Mouse (Mus musculus) liver, embryonic 16.5 days (tissue): ENCODE results near the gene Foxa2. TPM values are rescaled to one million over a fixed set of nuclear protein-coding genes. Genes with fewer than 3 reads are reported as not detected.

Experiments
- ATAC-seq: fragments of 200-750 bp; cut with Nextera tagmentation; 2 replicates; pipeline ENCODE4 v1.8.0; 2017; ENCODE audit warnings: low read depth, mild to moderate bottlenecking, moderate number of reproducible peaks, moderate library complexity
- H3K27ac ChIP-seq: fragments of 300-500 bp; sonication (generic); 2 replicates; pipeline ENCODE4 v1.5.1; 2014; ENCODE audit warnings: mild to moderate bottlenecking, low read length
- H3K27me3 ChIP-seq: fragments of 300-500 bp; sonication (generic); 2 replicates; pipeline ENCODE4 v1.6.1; 2014; ENCODE audit warnings: low read depth, low read length, mixed read lengths; ENCODE audit not compliant: control insufficient read depth, insufficient read depth
- H3K36me3 ChIP-seq: fragments of 300-500 bp; sonication (generic); 2 replicates; pipeline ENCODE4 v1.6.1; 2014; ENCODE audit warnings: mild to moderate bottlenecking; ENCODE audit not compliant: control insufficient read depth, insufficient read depth
- H3K4me1 ChIP-seq: fragments of 300-500 bp; sonication (generic); 2 replicates; pipeline ENCODE4 v1.6.1; 2014; ENCODE audit warnings: low read depth, low read length, mixed read lengths; ENCODE audit not compliant: control insufficient read depth
- H3K4me2 ChIP-seq: fragments of 300-500 bp; sonication (generic); 2 replicates; pipeline ENCODE4 v1.6.1; 2014; ENCODE audit warnings: low read depth, low read length, mixed read lengths
- H3K4me3 ChIP-seq: fragments of 300-500 bp; sonication (generic); 2 replicates; pipeline ENCODE4 v1.5.1; 2014; ENCODE audit warnings: low read depth, mild to moderate bottlenecking, low read length
- H3K9ac ChIP-seq: fragments of 300-500 bp; sonication (generic); 2 replicates; pipeline ENCODE4 v1.6.1; 2014; ENCODE audit warnings: low read depth, low read length
- H3K9me3 ChIP-seq: fragments of 300-500 bp; sonication (generic); replicated peaks from 2 replicates; pipeline ENCODE4 v1.6.1; 2016; ENCODE audit warnings: low read length; ENCODE audit not compliant: control insufficient read depth
- WGBS: fragments of 180-500 bp; shearing (Covaris S2); extraction: QIAGEN DNeasy Blood & Tissue Kit; methylation state at CpG from one replicate; pipeline ENCODE4 v1.1.7; 2014; ENCODE audit not compliant: insufficient replicate concordance; 5-methylcytosine and 5-hydroxymethylcytosine counted together
- polyA plus RNA-seq: library from polyadenylated mRNA; unstranded; fragments of >200 nt; fragmentation: Nextera tagmentation; extraction: Ambion mirVana; gene quantifications from 2 replicates; pipeline ENCODE4 v1.2.1, GENCODE M21; 2015

The Foxa2 gene
- polyA plus RNA-seq, 1 experiment from 2014 or later = 3.8 TPM

- H3K9ac ChIP-seq = no peak overlapping the region
- no peaks in the 10 kb centered on the region for H3K36me3 ChIP-seq
- H3K27ac ChIP-seq = no peak overlapping the region
- peaks cover 32% of the 10 kb centered on the region for H3K27me3 ChIP-seq
- no peaks in the 10 kb centered on the region; the same call in 1 of the 2 replicates for H3K4me1 ChIP-seq
- 3% methylated on average over 11 of the region's 11 CpGs for WGBS
- no peaks in the 10 kb centered on the region for H3K9me3 ChIP-seq
- ATAC-seq = no peak
- peak overlapping the region; percentile 47 for H3K4me2 ChIP-seq
- H3K4me3 ChIP-seq = peak overlapping the region; percentile 19; the same call in 1 of the 2 replicates
These were observed 16.2 kb downstream of the Foxa2 start for GRCm38 (mm10) chr2:148030613-148030935.

- Histone ChIP-seq H3K9ac (no peak overlapping the region), H3K27me3 (peaks cover 32% of the 10 kb centered on the region), H3K4me3 (peak overlapping the region; percentile 19; the same call in 1 of the 2 replicates), H3K4me2 (peak overlapping the region; percentile 47; the same call in 1 of the 2 replicates), H3K4me1 (no peaks in the 10 kb centered on the region; the same call in 1 of the 2 replicates), H3K36me3 (no peaks in the 10 kb centered on the region), H3K27ac (no peak overlapping the region), H3K9me3 (no peaks in the 10 kb centered on the region)
- 5% methylated on average over 21 of the region's 21 CpGs for WGBS
- peak; percentile 27; the same call in 1 of the 2 replicates for ATAC-seq
These were observed 16.8 kb downstream of the Foxa2 start for GRCm38 (mm10) chr2:148029751-148030612.

GRCm38 (mm10) chr2:148029050-148029608, 17.6 kb downstream of the Foxa2 start:
- WGBS = 23% methylated on average over 9 of the region's 9 CpGs

GRCm38 (mm10) chr2:148026366-148026765, 20.4 kb downstream of the Foxa2 start:
- Histone ChIP-seq H3K27me3 (peaks cover 19% of the 10 kb centered on the region), H3K9ac (no peak overlapping the region), H3K4me1 (no peaks in the 10 kb centered on the region; the same call in 1 of the 2 replicates), H3K9me3 (no peaks in the 10 kb centered on the region), H3K4me2 (no peak overlapping the region), H3K36me3 (no peaks in the 10 kb centered on the region), H3K27ac (no peak overlapping the region), H3K4me3 (no peak overlapping the region)
- ATAC-seq = no peak
- WGBS = 48% methylated on average over 1 of the region's 1 CpGs

More at GRCm38 (mm10) chr2:148029050-148029608, 17.6 kb downstream of the Foxa2 start:
- Histone ChIP-seq H3K27me3 (peaks cover 29% of the 10 kb centered on the region), H3K4me3 (no peak overlapping the region), H3K9me3 (no peaks in the 10 kb centered on the region), H3K36me3 (no peaks in the 10 kb centered on the region), H3K4me2 (no peak overlapping the region), H3K27ac (no peak overlapping the region), H3K9ac (no peak overlapping the region), H3K4me1 (no peaks in the 10 kb centered on the region; the same call in 1 of the 2 replicates)
- ATAC-seq = no peak

- no peaks in the 10 kb centered on the region; the same call in 1 of the 2 replicates for H3K4me1 ChIP-seq
- H3K27me3 ChIP-seq = peaks cover 17% of the 10 kb centered on the region
- WGBS = 20% methylated on average over 2 of the region's 2 CpGs
- no peak overlapping the region for H3K4me3 ChIP-seq
- H3K36me3 ChIP-seq = no peaks in the 10 kb centered on the region
- ATAC-seq = peak; percentile 74
- no peak overlapping the region; the same call in 1 of the 2 replicates for H3K27ac ChIP-seq
- H3K9me3 ChIP-seq = no peaks in the 10 kb centered on the region
- no peak overlapping the region for H3K9ac ChIP-seq
- H3K4me2 ChIP-seq = no peak overlapping the region
These were observed 21.3 kb downstream of the Foxa2 start for GRCm38 (mm10) chr2:148025481-148025880.

GRCm38 (mm10) chr2:148024268-148024935, 22.4 kb downstream of the Foxa2 start:
- Histone ChIP-seq H3K9me3 (no peaks in the 10 kb centered on the region), H3K9ac (no peak overlapping the region), H3K27me3 (peaks cover 7% of the 10 kb centered on the region), H3K27ac (peak overlapping the region; percentile 41; the same call in 1 of the 2 replicates), H3K4me3 (no peak overlapping the region), H3K4me2 (no peak overlapping the region), H3K4me1 (no peaks in the 10 kb centered on the region), H3K36me3 (no peaks in the 10 kb centered on the region)
- 61% methylated on average over 9 of the region's 9 CpGs for WGBS
- peak; percentile 71 for ATAC-seq

GRCm38 (mm10) chr2:148023340-148023806, 23.4 kb downstream of the Foxa2 start:
- Histone ChIP-seq H3K4me3 (no peak overlapping the region), H3K9ac (no peak overlapping the region), H3K27me3 (peaks cover 3% of the 10 kb centered on the region), H3K27ac (peak overlapping the region; percentile 4; the same call in 1 of the 2 replicates), H3K4me1 (no peaks in the 10 kb centered on the region), H3K9me3 (no peaks in the 10 kb centered on the region), H3K4me2 (no peak overlapping the region), H3K36me3 (no peaks in the 10 kb centered on the region)
- 20% methylated on average over 12 of the region's 12 CpGs for WGBS
- ATAC-seq = no peak

GRCm38 (mm10) chr2:148021919-148022570, 24.7 kb downstream of the Foxa2 start:
- Histone ChIP-seq H3K4me2 (no peak overlapping the region), H3K27me3 (no peaks in the 10 kb centered on the region; the same call in 1 of the 2 replicates), H3K9ac (no peak overlapping the region), H3K9me3 (no peaks in the 10 kb centered on the region), H3K4me1 (no peaks in the 10 kb centered on the region), H3K36me3 (no peaks in the 10 kb centered on the region), H3K4me3 (no peak overlapping the region), H3K27ac (0 out of 2 replicates have a peak overlapping the region, but pooled peaks have one; percentile 37)
- peak; percentile 49 for ATAC-seq
- 29% methylated on average over 5 of the region's 5 CpGs for WGBS
